Mouse (Mus musculus): ENCODE results near the gene Scd2. TPM values are rescaled to one million over a fixed set of nuclear protein-coding genes. Genes with fewer than 3 reads are reported as not detected.
A peak's percentile ranks its signal among the peaks of the same experiment; 100 is the strongest.

Gene Scd2
- polyA plus RNA-seq, 1 experiment from 2014 or later = 219 TPM

GRCm38 (mm10) chr19:44260487-44260886 is 33.0 kb upstream of the Scd2 start:
- Histone ChIP-seq H3K27ac (no peak overlapping the region), H3K4me1 (peaks cover 10% of the 10 kb centered on the region; the same call in 1 of the 2 replicates), H3K9me3 (no peaks in the 10 kb centered on the region), H3K4me3 (no peak overlapping the region), H3K36me3 (no peaks in the 10 kb centered on the region), H3K9ac (no peak overlapping the region), H3K4me2 (replicated peaks) (no peak overlapping the region), H3K27me3 (no peaks in the 10 kb centered on the region)
- ATAC-seq (ENCODE audit: low FRiP score, low read depth) = no peak
- 82% methylated on average over 5 of the region's 5 CpGs for WGBS

GRCm38 (mm10) chr19:44261774-44262173 is 31.7 kb upstream of the Scd2 start:
- H3K9ac ChIP-seq = no peak overlapping the region
- no peaks in the 10 kb centered on the region for H3K27me3 ChIP-seq
- 87% methylated on average over 7 of the region's 7 CpGs for WGBS
- no peaks in the 10 kb centered on the region for H3K9me3 ChIP-seq
- H3K4me1 ChIP-seq = peaks cover 16% of the 10 kb centered on the region
- no peak for ATAC-seq (ENCODE audit: low FRiP score, low read depth)
- H3K36me3 ChIP-seq = no peaks in the 10 kb centered on the region
- H3K4me2 ChIP-seq (replicated peaks) = no peak overlapping the region
- no peak overlapping the region for H3K4me3 ChIP-seq
- no peak overlapping the region for H3K27ac ChIP-seq

GRCm38 (mm10) chr19:44263581-44263980 is 29.9 kb upstream of the Scd2 start:
- 49% methylated on average over 3 of the region's 3 CpGs for WGBS

GRCm38 (mm10) chr19:44264226-44264625 is 29.2 kb upstream of the Scd2 start:
- Histone ChIP-seq H3K27me3 (no peaks in the 10 kb centered on the region), H3K4me2 (replicated peaks) (no peak overlapping the region), H3K36me3 (no peaks in the 10 kb centered on the region), H3K27ac (no peak overlapping the region), H3K4me3 (no peak overlapping the region), H3K9ac (no peak overlapping the region), H3K4me1 (peaks cover 22% of the 10 kb centered on the region), H3K9me3 (no peaks in the 10 kb centered on the region)
- ATAC-seq (ENCODE audit: low FRiP score, low read depth) = no peak
- 80% methylated on average over 9 of the region's 9 CpGs for WGBS

More at GRCm38 (mm10) chr19:44263581-44263980, 29.9 kb upstream of the Scd2 start:
- no peak for ATAC-seq (ENCODE audit: low FRiP score, low read depth)
- no peak overlapping the region for H3K27ac ChIP-seq
- no peak overlapping the region for H3K4me2 ChIP-seq (replicated peaks)
- H3K4me3 ChIP-seq = no peak overlapping the region
- H3K4me1 ChIP-seq = peaks cover 22% of the 10 kb centered on the region
- H3K9me3 ChIP-seq = no peaks in the 10 kb centered on the region
- H3K36me3 ChIP-seq = no peaks in the 10 kb centered on the region
- H3K27me3 ChIP-seq = no peaks in the 10 kb centered on the region
- H3K9ac ChIP-seq = no peak overlapping the region

- H3K9me3 ChIP-seq = no peaks in the 10 kb centered on the region
- no peaks in the 10 kb centered on the region for H3K36me3 ChIP-seq
- no peaks in the 10 kb centered on the region for H3K27me3 ChIP-seq
- H3K9ac ChIP-seq = no peak overlapping the region
- WGBS = 35% methylated on average over 7 of the region's 7 CpGs
- H3K4me3 ChIP-seq = no peak overlapping the region
- ATAC-seq (ENCODE audit: low FRiP score, low read depth) = no peak
- H3K4me1 ChIP-seq = peaks cover 22% of the 10 kb centered on the region
- H3K4me2 ChIP-seq (replicated peaks) = no peak overlapping the region
- peak overlapping the region; percentile 44; the same call in 1 of the 2 replicates for H3K27ac ChIP-seq
Observed at GRCm38 (mm10) chr19:44265300-44265699, 28.2 kb upstream of the Scd2 start.

GRCm38 (mm10) chr19:44265911-44266337 is 27.6 kb upstream of the Scd2 start:
- no peak overlapping the region for H3K9ac ChIP-seq
- no peaks in the 10 kb centered on the region for H3K36me3 ChIP-seq
- 40% methylated on average over 5 of the region's 5 CpGs for WGBS
- no peaks in the 10 kb centered on the region for H3K9me3 ChIP-seq
- H3K4me2 ChIP-seq (replicated peaks) = peak overlapping the region; percentile 77; the same call in 1 of the 2 replicates
- no peaks in the 10 kb centered on the region for H3K27me3 ChIP-seq
- H3K27ac ChIP-seq = peak overlapping the region; percentile 95; the same call in 1 of the 2 replicates
- H3K4me1 ChIP-seq = peaks cover 22% of the 10 kb centered on the region
- ATAC-seq (ENCODE audit: low FRiP score, low read depth) = no peak
- no peak overlapping the region for H3K4me3 ChIP-seq

- Histone ChIP-seq H3K9ac (peak overlapping the region; percentile 76), H3K36me3 (no peaks in the 10 kb centered on the region), H3K27me3 (no peaks in the 10 kb centered on the region), H3K4me2 (replicated peaks) (peak overlapping the region; percentile 77), H3K9me3 (no peaks in the 10 kb centered on the region), H3K4me1 (peaks cover 22% of the 10 kb centered on the region), H3K27ac (peak overlapping the region; percentile 95; the same call in 1 of the 2 replicates), H3K4me3 (peak overlapping the region; percentile 61)
- ATAC-seq (ENCODE audit: low FRiP score, low read depth) = no peak
- 10% methylated on average over 6 of the region's 6 CpGs for WGBS
Observed at GRCm38 (mm10) chr19:44266458-44266823, 27.0 kb upstream of the Scd2 start.

- H3K4me2 ChIP-seq (replicated peaks) = peak overlapping the region; percentile 77
- H3K27ac ChIP-seq = peak overlapping the region; percentile 95
- WGBS = 1% methylated on average over 42 of the region's 43 CpGs
- H3K4me3 ChIP-seq = peak overlapping the region; percentile 61
- H3K9ac ChIP-seq = peak overlapping the region; percentile 76
- peak; percentile 97 for ATAC-seq (ENCODE audit: low FRiP score, low read depth)
- H3K36me3 ChIP-seq = no peaks in the 10 kb centered on the region
- H3K4me1 ChIP-seq = peaks cover 22% of the 10 kb centered on the region
- no peaks in the 10 kb centered on the region for H3K27me3 ChIP-seq
- no peaks in the 10 kb centered on the region for H3K9me3 ChIP-seq
Observed at GRCm38 (mm10) chr19:44266824-44267498, 26.5 kb upstream of the Scd2 start.

GRCm38 (mm10) chr19:44267499-44268002 is 25.9 kb upstream of the Scd2 start:
- WGBS = 8% methylated on average over 18 of the region's 18 CpGs
- peak overlapping the region; percentile 61 for H3K4me3 ChIP-seq
- no peaks in the 10 kb centered on the region for H3K36me3 ChIP-seq
- H3K9me3 ChIP-seq = no peaks in the 10 kb centered on the region
- H3K4me2 ChIP-seq (replicated peaks) = peak overlapping the region; percentile 77
- no peak for ATAC-seq (ENCODE audit: low FRiP score, low read depth)
- peak overlapping the region; percentile 76 for H3K9ac ChIP-seq
- peak overlapping the region; percentile 95 for H3K27ac ChIP-seq
- H3K4me1 ChIP-seq = peaks cover 22% of the 10 kb centered on the region
- no peaks in the 10 kb centered on the region for H3K27me3 ChIP-seq

- 74% methylated on average over 4 of the region's 4 CpGs for WGBS
- Histone ChIP-seq H3K4me3 (no peak overlapping the region), H3K27ac (no peak overlapping the region), H3K4me1 (0 out of 2 replicates have a peak, but pooled peaks cover 5% of the 10 kb centered on the region), H3K9me3 (no peaks in the 10 kb centered on the region), H3K36me3 (no peaks in the 10 kb centered on the region), H3K27me3 (no peaks in the 10 kb centered on the region), H3K4me2 (replicated peaks) (no peak overlapping the region), H3K9ac (no peak overlapping the region)
- ATAC-seq (ENCODE audit: low FRiP score, low read depth) = no peak
Observed at GRCm38 (mm10) chr19:44273711-44274110, 19.8 kb upstream of the Scd2 start.

GRCm38 (mm10) chr19:44274452-44274851 is 19.0 kb upstream of the Scd2 start:
- Histone ChIP-seq H3K9me3 (no peaks in the 10 kb centered on the region), H3K27ac (no peak overlapping the region), H3K4me2 (replicated peaks) (no peak overlapping the region), H3K36me3 (no peaks in the 10 kb centered on the region), H3K4me1 (0 out of 2 replicates have a peak, but pooled peaks cover 5% of the 10 kb centered on the region), H3K9ac (no peak overlapping the region), H3K27me3 (no peaks in the 10 kb centered on the region), H3K4me3 (no peak overlapping the region)
- 91% methylated on average over 4 of the region's 4 CpGs for WGBS
- ATAC-seq (ENCODE audit: low FRiP score, low read depth) = no peak

- Histone ChIP-seq H3K9ac (no peak overlapping the region), H3K4me1 (peaks cover 14% of the 10 kb centered on the region), H3K36me3 (no peaks in the 10 kb centered on the region), H3K4me2 (replicated peaks) (no peak overlapping the region), H3K27ac (no peak overlapping the region), H3K27me3 (no peaks in the 10 kb centered on the region), H3K4me3 (no peak overlapping the region), H3K9me3 (no peaks in the 10 kb centered on the region)
- 89% methylated on average over 1 of the region's 1 CpGs for whole genome bisulfite sequencing
- ATAC-seq (ENCODE audit: low FRiP score, low read depth) = no peak
Observed at GRCm38 (mm10) chr19:44275418-44275817, 18.1 kb upstream of the Scd2 start.
